Mouse (Mus musculus): ENCODE results near the gene Dab1. TPM values are rescaled to one million over a fixed set of nuclear protein-coding genes. Genes with fewer than 3 reads are reported as not detected.
A peak's percentile ranks its signal among the peaks of the same experiment; 100 is the strongest.

Dab1 gene
- polyA plus RNA-seq, 2 experiments: 0.19 to 0.34 TPM

GRCm38 (mm10) chr4:104656728-104657127, 1037.6 kb downstream of the Dab1 start:
- DNase-seq (ENCODE audit: low read depth in 3 of 3, low spot score in 3 of 3): no peak
- Histone ChIP-seq H3K4me2 (ENCODE audit: low read depth) (no peak overlapping the region), H3K4me1 (replicated peaks; ENCODE audit: control insufficient read depth in 2 of 2, insufficient read depth in 2 of 2, low read length in 1 of 2) (no peaks in the 10 kb centered on the region; a peak in 1 of 4 replicates), H3K9me3 (ENCODE audit: control insufficient read depth, low read length) (no peaks in the 10 kb centered on the region), H3K27me3 (ENCODE audit: control insufficient read depth, insufficient read depth, low read length) (no peaks in the 10 kb centered on the region), H3K9ac (replicated peaks) (no peak overlapping the region), H3K36me3 (replicated peaks; ENCODE audit: control insufficient read depth, insufficient read depth, low read depth) (no peaks in the 10 kb centered on the region), H3K27ac (no peak overlapping the region), H3K4me3 (ENCODE audit: insufficient read depth in 1 of 2, low read depth in 2 of 2, low read length in 2 of 2) (no peak overlapping the region)
- TF ChIP-seq EP300 (IDR thresholded peaks at IDR 0.05; ENCODE audit: low read depth) (no peak), CTCF (IDR thresholded peaks at IDR 0.05; ENCODE audit: low read depth) (no peak)
- WGBS (ENCODE audit: insufficient replicate concordance): 64% methylated on average over 7 of the region's 7 CpGs
- no peak for ATAC-seq (ENCODE audit: insufficient read depth)

GRCm38 (mm10) chr4:104662841-104663614, 1043.9 kb downstream of the Dab1 start:
- Histone ChIP-seq H3K4me3 (ENCODE audit: insufficient read depth in 1 of 2, low read depth in 2 of 2, low read length in 2 of 2) (no peak overlapping the region), H3K36me3 (replicated peaks; ENCODE audit: control insufficient read depth, insufficient read depth, low read depth) (no peaks in the 10 kb centered on the region), H3K9me3 (ENCODE audit: control insufficient read depth, low read length) (no peaks in the 10 kb centered on the region), H3K9ac (replicated peaks) (no peak overlapping the region), H3K4me1 (replicated peaks; ENCODE audit: control insufficient read depth in 2 of 2, insufficient read depth in 2 of 2, low read length in 1 of 2) (no peaks in the 10 kb centered on the region), H3K27me3 (ENCODE audit: control insufficient read depth, insufficient read depth, low read length) (no peaks in the 10 kb centered on the region), H3K4me2 (ENCODE audit: low read depth) (no peak overlapping the region), H3K27ac (no peak overlapping the region)
- ATAC-seq (ENCODE audit: insufficient read depth): no peak
- TF ChIP-seq EP300 (IDR thresholded peaks at IDR 0.05; ENCODE audit: low read depth): no peak
- no peak for TF ChIP-seq CTCF (IDR thresholded peaks at IDR 0.05; ENCODE audit: low read depth)
- no peak for DNase-seq (ENCODE audit: low read depth in 3 of 3, low spot score in 3 of 3)
- 63% methylated on average over 12 of the region's 12 CpGs for WGBS (ENCODE audit: insufficient replicate concordance)

- H3K9me3 ChIP-seq (ENCODE audit: control insufficient read depth, low read length): no peaks in the 10 kb centered on the region
- TF ChIP-seq EP300 (IDR thresholded peaks at IDR 0.05; ENCODE audit: low read depth) (no peak), CTCF (IDR thresholded peaks at IDR 0.05; ENCODE audit: low read depth) (peak; percentile 55)
Observed at GRCm38 (mm10) chr4:104665553-104665952, 1046.4 kb downstream of the Dab1 start.

GRCm38 (mm10) chr4:104666831-104667551, 1047.8 kb downstream of the Dab1 start:
- TF ChIP-seq EP300 (IDR thresholded peaks at IDR 0.05; ENCODE audit: low read depth) (no peak), CTCF (IDR thresholded peaks at IDR 0.05; ENCODE audit: low read depth) (no peak)
- H3K4me1 ChIP-seq (replicated peaks; ENCODE audit: control insufficient read depth in 2 of 2, insufficient read depth in 2 of 2, low read length in 1 of 2): no peaks in the 10 kb centered on the region
- WGBS (ENCODE audit: insufficient replicate concordance): 68% methylated on average over 10 of the region's 10 CpGs

More at GRCm38 (mm10) chr4:104665553-104665952, 1046.4 kb downstream of the Dab1 start:
- Histone ChIP-seq H3K27ac (no peak overlapping the region), H3K27me3 (ENCODE audit: control insufficient read depth, insufficient read depth, low read length) (no peaks in the 10 kb centered on the region), H3K9ac (replicated peaks) (no peak overlapping the region), H3K4me2 (ENCODE audit: low read depth) (no peak overlapping the region), H3K36me3 (replicated peaks; ENCODE audit: control insufficient read depth, insufficient read depth, low read depth) (no peaks in the 10 kb centered on the region), H3K4me1 (replicated peaks; ENCODE audit: control insufficient read depth in 2 of 2, insufficient read depth in 2 of 2, low read length in 1 of 2) (no peaks in the 10 kb centered on the region), H3K4me3 (ENCODE audit: insufficient read depth in 1 of 2, low read depth in 2 of 2, low read length in 2 of 2) (no peak overlapping the region)
- no peak for ATAC-seq (ENCODE audit: insufficient read depth)
- peak in 1 of 3 experiments; percentile 2 for DNase-seq (ENCODE audit: low read depth in 3 of 3, low spot score in 3 of 3)

GRCm38 (mm10) chr4:104668061-104668460, 1048.9 kb downstream of the Dab1 start:
- Histone ChIP-seq H3K27ac (no peak overlapping the region), H3K36me3 (replicated peaks; ENCODE audit: control insufficient read depth, insufficient read depth, low read depth) (no peaks in the 10 kb centered on the region), H3K9me3 (ENCODE audit: control insufficient read depth, low read length) (no peaks in the 10 kb centered on the region), H3K4me2 (ENCODE audit: low read depth) (no peak overlapping the region), H3K4me3 (ENCODE audit: insufficient read depth in 1 of 2, low read depth in 2 of 2, low read length in 2 of 2) (no peak overlapping the region), H3K9ac (replicated peaks) (no peak overlapping the region), H3K27me3 (ENCODE audit: control insufficient read depth, insufficient read depth, low read length) (no peaks in the 10 kb centered on the region), H3K4me1 (replicated peaks; ENCODE audit: control insufficient read depth in 2 of 2, insufficient read depth in 2 of 2, low read length in 1 of 2) (no peaks in the 10 kb centered on the region)
- ATAC-seq (ENCODE audit: insufficient read depth): no peak
- WGBS (ENCODE audit: insufficient replicate concordance): 60% methylated on average over 6 of the region's 6 CpGs
- DNase-seq (ENCODE audit: low read depth in 3 of 3, low spot score in 3 of 3): no peak
- TF ChIP-seq EP300 (IDR thresholded peaks at IDR 0.05; ENCODE audit: low read depth) (no peak), CTCF (IDR thresholded peaks at IDR 0.05; ENCODE audit: low read depth) (no peak)

More at GRCm38 (mm10) chr4:104666831-104667551, 1047.8 kb downstream of the Dab1 start:
- Histone ChIP-seq H3K4me3 (ENCODE audit: insufficient read depth in 1 of 2, low read depth in 2 of 2, low read length in 2 of 2) (no peak overlapping the region), H3K27ac (no peak overlapping the region), H3K27me3 (ENCODE audit: control insufficient read depth, insufficient read depth, low read length) (no peaks in the 10 kb centered on the region), H3K4me2 (ENCODE audit: low read depth) (no peak overlapping the region), H3K9me3 (ENCODE audit: control insufficient read depth, low read length) (no peaks in the 10 kb centered on the region), H3K9ac (replicated peaks) (no peak overlapping the region), H3K36me3 (replicated peaks; ENCODE audit: control insufficient read depth, insufficient read depth, low read depth) (no peaks in the 10 kb centered on the region)
- DNase-seq (ENCODE audit: low read depth in 3 of 3, low spot score in 3 of 3) (no peak), ATAC-seq (ENCODE audit: insufficient read depth) (no peak)
